Mouse (Mus musculus) midbrain, embryonic 15.5 days (tissue): Measurements from ENCODE around the gene Ankrd22. TPM values are rescaled to one million over a fixed set of nuclear protein-coding genes. Genes with fewer than 3 reads are reported as not detected.
"Not testable (repeated sequence)": the region's sequence is repeated elsewhere in the genome, so short reads cannot be mapped to it uniquely, and the experiment has no call there.

Source experiments
- ATAC-seq: fragments of 200-750 bp; cut with Nextera tagmentation; replicated peaks from 2 replicates; pipeline ENCODE4 v1.8.0; 2017; ENCODE audit warnings: moderate TSS enrichment
- H3K27ac ChIP-seq: fragments of 300-500 bp; sonication (generic); 2 replicates; pipeline ENCODE4 v1.5.1; 2015; ENCODE audit warnings: mild to moderate bottlenecking, inconsistent platforms
- H3K27me3 ChIP-seq: fragments of 300-500 bp; sonication (generic); replicated peaks from 2 replicates; pipeline ENCODE4 v1.6.1; 2015; ENCODE audit warnings: inconsistent platforms
- H3K36me3 ChIP-seq: fragments of 300-500 bp; sonication (generic); replicated peaks from 2 replicates; pipeline ENCODE4 v1.6.1; 2015; ENCODE audit warnings: inconsistent platforms
- H3K4me1 ChIP-seq: fragments of 300-500 bp; sonication (generic); 2 replicates; pipeline ENCODE4 v1.6.1; 2015; ENCODE audit warnings: inconsistent platforms
- H3K4me2 ChIP-seq: fragments of 300-500 bp; sonication (generic); 2 replicates; pipeline ENCODE4 v1.6.1; 2015; ENCODE audit warnings: inconsistent platforms, mild to moderate bottlenecking, moderate library complexity
- H3K4me3 ChIP-seq: fragments of 300-500 bp; sonication (generic); 2 replicates; pipeline ENCODE4 v1.5.1; 2015; ENCODE audit warnings: mild to moderate bottlenecking, inconsistent platforms
- H3K9ac ChIP-seq: fragments of 300-500 bp; sonication (generic); 2 replicates; pipeline ENCODE4 v1.6.1; 2015; ENCODE audit warnings: mild to moderate bottlenecking, inconsistent platforms
- H3K9me3 ChIP-seq: fragments of 300-500 bp; sonication (generic); 2 replicates; pipeline ENCODE4 v1.6.1; 2016; ENCODE audit warnings: inconsistent platforms
- WGBS: fragments of 180-500 bp; shearing (Covaris S2); methylation state at CpG from one replicate; pipeline ENCODE4 v1.1.7; 2015; ENCODE audit warnings: mixed read lengths; 5-methylcytosine and 5-hydroxymethylcytosine counted together
- polyA plus RNA-seq: library from polyadenylated mRNA; unstranded; fragments of >200 nt; fragmentation: Nextera tagmentation; extraction: Ambion mirVana; gene quantifications from 2 replicates; pipeline ENCODE4 v1.2.1, GENCODE M21; 2015

The Ankrd22 gene
- polyA plus RNA-seq = 0.12 TPM in 1 of 2 replicates, not detected in the other

GRCm38 (mm10) chr19:34165891-34166290 is at the start of gene Ankrd22:
TSS of gene Ankrd22 (minus strand) at chr19:34166053.
- H3K27me3 ChIP-seq = peaks cover 3% of the 10 kb centered on the region; the same call in 1 of the 2 replicates
- no peaks in the 10 kb centered on the region for H3K36me3 ChIP-seq
- no peak within 1 kb of the TSS for H3K4me2 ChIP-seq
- no peaks in the 10 kb centered on the region for H3K9me3 ChIP-seq
- no peak within 1 kb of the TSS for H3K4me3 ChIP-seq
- H3K27ac ChIP-seq = no peak within 1 kb of the TSS
- ATAC-seq = no peak
- 84% methylated on average over 5 of the region's 5 CpGs for WGBS
- H3K4me1 ChIP-seq = no peaks in the 10 kb centered on the region
- H3K9ac ChIP-seq = no peak within 1 kb of the TSS

- no peaks in the 10 kb centered on the region for H3K27me3 ChIP-seq
- no peak for ATAC-seq
Observed at GRCm38 (mm10) chr19:34214136-34214535, 48.3 kb upstream of the Ankrd22 start.

DNA sequence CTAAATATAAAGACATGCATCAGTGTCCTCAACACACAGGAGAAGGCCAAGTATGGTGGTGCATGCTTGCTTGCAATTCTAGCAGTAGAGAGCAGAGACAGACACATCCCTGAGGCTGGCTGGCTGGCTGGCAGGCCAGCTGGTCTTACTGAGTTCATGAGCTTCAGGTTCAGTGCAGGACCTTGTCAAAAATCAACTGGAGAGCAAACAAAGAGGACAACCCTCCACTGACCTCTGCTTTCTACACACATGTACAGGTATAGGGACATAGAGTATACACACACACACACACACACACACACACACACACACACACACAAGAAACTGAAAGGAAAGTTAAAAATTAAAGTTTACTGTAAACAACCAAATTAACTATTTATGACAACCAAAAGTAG is 47.4 kb upstream of the Ankrd22 start:
- no peaks in the 10 kb centered on the region for H3K27me3 ChIP-seq

More at GRCm38 (mm10) chr19:34214136-34214535, 48.3 kb upstream of the Ankrd22 start:
- Histone ChIP-seq H3K27ac (no peak overlapping the region), H3K9ac (no peak overlapping the region), H3K4me1 (0 out of 2 replicates have a peak, but pooled peaks cover 4% of the 10 kb centered on the region), H3K4me2 (no peak overlapping the region), H3K36me3 (no peaks in the 10 kb centered on the region), H3K9me3 (no peaks in the 10 kb centered on the region), H3K4me3 (no peak overlapping the region)
- 60% methylated on average over 4 of the region's 4 CpGs for WGBS

DNA sequence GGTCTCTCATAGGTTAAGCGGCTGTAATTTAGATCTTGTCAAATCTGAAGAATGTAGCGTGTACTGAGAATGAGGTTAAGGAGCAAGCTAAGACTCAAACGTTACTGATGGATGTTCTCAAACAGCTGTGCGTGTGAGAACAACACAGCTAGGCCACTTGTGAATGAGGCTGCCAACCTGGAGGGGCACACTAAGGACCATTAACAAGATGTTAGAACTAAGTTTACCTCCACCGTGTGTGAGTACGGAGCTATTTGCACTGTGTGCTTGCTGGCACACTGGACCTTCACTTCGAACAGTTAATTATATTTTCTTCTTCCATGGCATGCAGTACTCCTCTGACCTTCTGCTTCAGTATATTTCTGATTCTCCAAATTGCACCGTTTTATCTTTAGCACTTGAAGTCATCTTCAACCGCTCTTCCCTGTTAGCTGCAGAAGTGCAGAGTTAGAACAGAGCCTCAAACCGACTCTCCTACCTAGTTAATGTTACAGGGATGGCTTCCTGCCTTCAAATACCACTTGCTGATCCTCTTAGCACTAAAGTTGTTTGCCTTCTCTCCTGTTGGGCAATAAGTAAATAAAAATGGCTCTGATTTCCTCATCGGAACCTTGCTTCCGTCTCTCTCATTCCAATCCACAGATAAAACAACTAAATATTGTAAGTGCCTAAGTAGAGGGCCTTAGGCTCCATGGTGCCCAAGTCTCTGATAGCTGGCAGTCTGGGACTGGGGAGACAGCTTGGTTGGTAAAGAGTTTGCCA is 46.8 kb upstream of the Ankrd22 start:
- no peak for ATAC-seq
- no peaks in the 10 kb centered on the region for H3K36me3 ChIP-seq
- H3K9ac ChIP-seq = no peak overlapping the region
- 91% methylated on average over 12 of the region's 12 CpGs for WGBS
- H3K27me3 ChIP-seq = no peaks in the 10 kb centered on the region
- no peaks in the 10 kb centered on the region for H3K9me3 ChIP-seq
- H3K4me1 ChIP-seq = 0 out of 2 replicates have a peak, but pooled peaks cover 4% of the 10 kb centered on the region
- H3K4me2 ChIP-seq = no peak overlapping the region
- H3K27ac ChIP-seq = no peak overlapping the region
- H3K4me3 ChIP-seq = no peak overlapping the region

More for the DNA sequence above, 47.4 kb upstream of the Ankrd22 start:
- no peak overlapping the region for H3K9ac ChIP-seq
- H3K4me3 ChIP-seq = no peak overlapping the region
- H3K4me2 ChIP-seq = no peak overlapping the region
- H3K27ac ChIP-seq = no peak overlapping the region
- no peaks in the 10 kb centered on the region for H3K36me3 ChIP-seq
- no peak for ATAC-seq
- 0 out of 2 replicates have a peak, but pooled peaks cover 4% of the 10 kb centered on the region for H3K4me1 ChIP-seq
- no peaks in the 10 kb centered on the region for H3K9me3 ChIP-seq

GRCm38 (mm10) chr19:34210841-34211240 is 45.0 kb upstream of the Ankrd22 start:
- ATAC-seq = no peak
- no peaks in the 10 kb centered on the region for H3K9me3 ChIP-seq
- H3K27me3 ChIP-seq = no peaks in the 10 kb centered on the region
- H3K4me3 ChIP-seq = no peak overlapping the region
- H3K4me1 ChIP-seq = no peaks in the 10 kb centered on the region
- WGBS = 65% methylated on average over 2 of the region's 2 CpGs
- no peaks in the 10 kb centered on the region for H3K36me3 ChIP-seq
- no peak overlapping the region for H3K27ac ChIP-seq
- H3K9ac ChIP-seq = no peak overlapping the region
- no peak overlapping the region for H3K4me2 ChIP-seq

DNA sequence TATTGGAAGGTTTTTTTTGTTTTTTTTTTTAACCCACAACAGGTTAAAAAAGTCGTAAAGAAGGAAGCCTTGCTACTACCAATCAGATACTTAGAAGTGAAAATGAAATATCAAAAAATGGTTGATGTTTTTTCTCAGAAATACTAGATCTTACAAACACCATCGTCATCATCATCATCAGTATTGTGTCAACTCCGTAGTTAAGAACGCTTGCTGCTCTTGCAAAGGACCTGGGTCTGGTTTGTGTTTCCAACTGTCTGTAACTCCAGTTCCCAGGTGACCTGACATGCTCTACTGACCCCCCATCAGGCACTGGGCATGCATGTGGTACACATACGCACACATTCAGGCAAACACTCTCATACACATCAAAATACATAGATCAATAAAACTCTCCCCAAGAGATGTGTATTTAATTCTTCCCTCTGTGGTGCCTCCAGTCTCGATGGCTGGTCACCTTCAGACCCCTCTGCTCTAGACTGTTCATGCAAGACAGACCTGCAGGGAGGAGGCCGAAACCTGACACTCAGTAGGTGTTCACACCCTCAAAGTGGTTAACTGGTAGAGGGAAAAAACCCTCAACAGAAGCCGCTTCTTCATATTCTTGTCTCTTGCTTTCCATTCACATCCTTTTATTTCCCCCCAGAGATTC is 44.2 kb upstream of the Ankrd22 start:
- Histone ChIP-seq H3K9me3 (no peaks in the 10 kb centered on the region), H3K27ac (no peak overlapping the region), H3K4me1 (no peaks in the 10 kb centered on the region), H3K4me2 (no peak overlapping the region), H3K36me3 (no peaks in the 10 kb centered on the region), H3K9ac (no peak overlapping the region), H3K4me3 (no peak overlapping the region), H3K27me3 (no peaks in the 10 kb centered on the region)
- 89% methylated on average over 8 of the region's 8 CpGs for WGBS
- ATAC-seq = no peak

- no peak overlapping the region for H3K9ac ChIP-seq
- ATAC-seq = no peak
- no peaks in the 10 kb centered on the region for H3K9me3 ChIP-seq
- no peak overlapping the region for H3K27ac ChIP-seq
- no peaks in the 10 kb centered on the region for H3K27me3 ChIP-seq
- H3K4me2 ChIP-seq = no peak overlapping the region
- H3K4me1 ChIP-seq = no peaks in the 10 kb centered on the region
- 82% methylated on average over 3 of the region's 3 CpGs for WGBS
- H3K4me3 ChIP-seq = no peak overlapping the region
- no peaks in the 10 kb centered on the region for H3K36me3 ChIP-seq
Observed at GRCm38 (mm10) chr19:34209031-34209430, 43.2 kb upstream of the Ankrd22 start.

GRCm38 (mm10) chr19:34206760-34207440 is 41.0 kb upstream of the Ankrd22 start:
- Histone ChIP-seq H3K27me3 (no peaks in the 10 kb centered on the region), H3K4me1 (no peaks in the 10 kb centered on the region), H3K36me3 (no peaks in the 10 kb centered on the region), H3K27ac (no peak overlapping the region), H3K9me3 (no peaks in the 10 kb centered on the region), H3K4me2 (no peak overlapping the region), H3K9ac (no peak overlapping the region), H3K4me3 (no peak overlapping the region)
- 90% methylated on average over 8 of the region's 8 CpGs for WGBS
- no peak for ATAC-seq

- not testable (repeated sequence) for H3K4me1 ChIP-seq, H3K27me3 ChIP-seq, H3K27ac ChIP-seq, H3K4me3 ChIP-seq, H3K4me2 ChIP-seq, ATAC-seq, H3K9ac ChIP-seq, H3K36me3 ChIP-seq, H3K9me3 ChIP-seq
- 81% methylated on average over 4 of the region's 4 CpGs for WGBS
Observed at GRCm38 (mm10) chr19:34206128-34206527, 40.3 kb upstream of the Ankrd22 start.

- no peaks in the 10 kb centered on the region for H3K4me1 ChIP-seq
- no peaks in the 10 kb centered on the region for H3K27me3 ChIP-seq
- no peak overlapping the region for H3K27ac ChIP-seq
- H3K9me3 ChIP-seq = no peaks in the 10 kb centered on the region
- no peak overlapping the region for H3K4me2 ChIP-seq
- H3K9ac ChIP-seq = no peak overlapping the region
- no peaks in the 10 kb centered on the region for H3K36me3 ChIP-seq
- WGBS = 84% methylated on average over 2 of the region's 2 CpGs
- H3K4me3 ChIP-seq = no peak overlapping the region
- no peak for ATAC-seq
Observed at GRCm38 (mm10) chr19:34202668-34203067, 36.8 kb upstream of the Ankrd22 start.

DNA sequence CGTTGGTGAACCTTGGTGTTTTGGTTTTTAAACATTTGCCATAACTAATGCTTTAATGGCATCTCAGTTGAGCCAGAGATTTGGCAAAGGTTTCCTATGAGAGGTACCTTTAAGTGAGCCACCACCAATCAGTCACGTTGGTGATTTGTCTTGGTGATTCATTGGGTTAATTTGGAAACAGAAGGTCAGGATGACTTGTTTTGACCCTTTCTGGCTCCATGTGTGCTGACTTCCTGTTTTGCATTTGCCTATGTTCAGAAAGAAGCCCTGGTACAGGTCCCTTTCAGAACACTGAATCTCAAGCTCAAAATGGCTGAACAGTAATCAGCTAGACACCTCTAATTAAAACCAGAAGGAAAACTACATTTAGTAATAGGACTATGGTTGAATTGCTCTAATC is 33.6 kb upstream of the Ankrd22 start:
- Histone ChIP-seq H3K4me2 (no peak overlapping the region), H3K9ac (no peak overlapping the region), H3K4me1 (no peaks in the 10 kb centered on the region), H3K27ac (no peak overlapping the region), H3K27me3 (no peaks in the 10 kb centered on the region), H3K36me3 (no peaks in the 10 kb centered on the region), H3K4me3 (no peak overlapping the region), H3K9me3 (no peaks in the 10 kb centered on the region)
- no peak for ATAC-seq
- WGBS = 79% methylated on average over 2 of the region's 2 CpGs

GRCm38 (mm10) chr19:34198901-34199300 is 33.0 kb upstream of the Ankrd22 start:
- H3K4me3 ChIP-seq = no peak overlapping the region
- no peak for ATAC-seq
- 85% methylated on average over 4 of the region's 4 CpGs for WGBS
- H3K4me2 ChIP-seq = no peak overlapping the region
- H3K36me3 ChIP-seq = no peaks in the 10 kb centered on the region
- no peaks in the 10 kb centered on the region for H3K9me3 ChIP-seq
- H3K27me3 ChIP-seq = no peaks in the 10 kb centered on the region
- no peak overlapping the region for H3K27ac ChIP-seq
- H3K4me1 ChIP-seq = peaks cover under 1% of the 10 kb centered on the region; the same call in 1 of the 2 replicates
- no peak overlapping the region for H3K9ac ChIP-seq
